ENCODE assay signal across 16 mouse cellular contexts in genomic region chr5:36596225-36596624, GRCm38 (mm10).
"Had no signal": no experiment of that assay in that cellular context is flagged by ENCODE, and none has a peak within 500 bp of the region (broad histone marks: within the 10 kb centered on the region; RNA-seq: fewer than 3 reads in every experiment).

No protein-coding gene starts in this region.

- H3K4me1 ChIP-seq: midbrain, embryonic 13.5 days had no signal

- H3K4me2 ChIP-seq: liver, embryonic 13.5 days; lung, embryonic 14.5 days; midbrain, embryonic 13.5 days had no signal

- DNase-seq: kidney, adult 18-20 months; kidney, adult 9 months; kidney, postnatal 14 days; kidney, postnatal 4 days; layer of hippocampus, postnatal 36 days; liver, embryonic 13.5 days; lung, embryonic 14.5 days; thymus, adult 2 months; thymus, postnatal 14 days; thymus, postnatal 4 days had no signal

- H3K9me3 ChIP-seq: liver, embryonic 13.5 days; midbrain, embryonic 13.5 days had no signal

- H3K27me3 ChIP-seq: liver, embryonic 13.5 days; midbrain, embryonic 13.5 days had no signal

- ATAC-seq: lung, postnatal 0 days; midbrain, embryonic 13.5 days; midbrain, embryonic 16.5 days had no signal

- H3K4me3 ChIP-seq: left cerebral cortex, adult 2 months; liver, embryonic 13.5 days; midbrain, embryonic 13.5 days had no signal

- H3K9ac ChIP-seq: liver, embryonic 13.5 days; lung, embryonic 14.5 days; midbrain, embryonic 13.5 days had no signal

- H3K27ac ChIP-seq: macrophage; midbrain, embryonic 13.5 days; stomach, postnatal 0 days had no signal
